Mouse (Mus musculus) C2C12 (cell line): ENCODE measurements around the gene Qser1. TPM values are rescaled to one million over a fixed set of nuclear protein-coding genes. Genes with fewer than 3 reads are reported as not detected.
A peak's percentile ranks its signal among the peaks of the same experiment; 100 is the strongest.

Experiments
- H3K27me3 ChIP-seq: one replicate; pipeline ENCODE4 v1.6.1; 2011; ENCODE audit not compliant: control insufficient read depth, insufficient read depth, insufficient read length
- H3K36me3 ChIP-seq: one replicate; pipeline ENCODE4 v1.6.1; 2011; ENCODE audit not compliant: control insufficient read depth, insufficient read depth
- H3K4me3 ChIP-seq: one replicate; pipeline ENCODE4 v1.5.1; 2011; ENCODE audit warnings: mild to moderate bottlenecking, control low read depth; ENCODE audit not compliant: poor library complexity, insufficient read depth, severe bottlenecking
- H3K79me2 ChIP-seq: one replicate; pipeline ENCODE4 v1.6.1; 2011; ENCODE audit not compliant: control insufficient read depth, insufficient read depth
- H3K79me3 ChIP-seq: one replicate; pipeline ENCODE4 v1.6.1; 2011; ENCODE audit warnings: low read depth, control low read depth
- H3ac ChIP-seq: one replicate; pipeline ENCODE3; 2011; ENCODE audit warnings: low read depth; ENCODE audit not compliant: control insufficient read depth, insufficient read length
- CEBPB ChIP-seq: IDR thresholded peaks from one replicate; pipeline ENCODE4 v1.6.1; 2011; ENCODE audit warnings: low read depth, mild to moderate bottlenecking, control low read depth, moderate library complexity
- CTCF ChIP-seq: IDR thresholded peaks from one replicate; pipeline ENCODE4 v1.5.1; 2011; ENCODE audit not compliant: control insufficient read depth, insufficient read depth, insufficient read length
- FOSL1 ChIP-seq: IDR thresholded peaks from one replicate; pipeline ENCODE4 v1.8.0; 2011; ENCODE audit warnings: mild to moderate bottlenecking, low read length; ENCODE audit not compliant: poor library complexity, insufficient read depth, severe bottlenecking
- MAX ChIP-seq: IDR thresholded peaks from one replicate; pipeline ENCODE4 v1.6.1; 2011; ENCODE audit warnings: mild to moderate bottlenecking, control low read depth
- MYOD1 ChIP-seq: IDR thresholded peaks from one replicate; pipeline ENCODE4 v1.6.1; 2011; ENCODE audit warnings: low read depth; ENCODE audit not compliant: control insufficient read depth, insufficient read length
- MYOG ChIP-seq: IDR thresholded peaks from one replicate; pipeline ENCODE4 v1.6.1; 2011; ENCODE audit not compliant: control insufficient read depth, insufficient read length; ENCODE audit errors: extremely low read depth
- USF1 ChIP-seq: IDR thresholded peaks from one replicate; pipeline ENCODE4 v1.6.1; 2011; ENCODE audit warnings: low read depth, mild to moderate bottlenecking, control low read depth, moderate library complexity
- polyA plus RNA-seq: library from polyadenylated mRNA; unstranded; fragments of >200 nt; fragmentation: generic; extraction: Trizol; gene quantifications from one replicate; pipeline ENCODE4 v1.2.1, GENCODE M21; 2012; ENCODE audit warnings: missing spikeins

Qser1 gene
- polyA plus RNA-seq, 1 experiment, result 5.3 TPM

- peaks cover 12% of the 10 kb centered on the region for H3K79me3 ChIP-seq
- peaks cover 33% of the 10 kb centered on the region for H3K79me2 ChIP-seq
- H3K4me3 ChIP-seq, result no peak overlapping the region
- H3K27me3 ChIP-seq, result no peaks in the 10 kb centered on the region
- TF ChIP-seq MYOD1 (no peak), MYOG (no peak), CEBPB (no peak), CTCF (no peak), USF1 (no peak), MAX (no peak), FOSL1 (no peak)
- H3K36me3 ChIP-seq, result peaks cover 11% of the 10 kb centered on the region
- no peak overlapping the region for H3ac ChIP-seq
Observed at GRCm38 (mm10) chr2:104732562-104733256, 83.9 kb downstream of the Qser1 start.

GRCm38 (mm10) chr2:104732033-104732444 lies 84.5 kb downstream of the Qser1 start:
- Histone ChIP-seq H3K27me3 (no peaks in the 10 kb centered on the region), H3K79me2 (peaks cover 29% of the 10 kb centered on the region), H3K4me3 (no peak overlapping the region), H3ac (no peak overlapping the region), H3K36me3 (peaks cover 18% of the 10 kb centered on the region), H3K79me3 (peaks cover 11% of the 10 kb centered on the region)
- TF ChIP-seq MYOD1 (no peak), MYOG (no peak), MAX (peak; percentile 52), CEBPB (peak; percentile 54), FOSL1 (no peak), CTCF (no peak), USF1 (no peak)

GRCm38 (mm10) chr2:104727369-104727768 lies 89.2 kb downstream of the Qser1 start:
- TF ChIP-seq CTCF, result no peak
- no peak for TF ChIP-seq CEBPB
- TF ChIP-seq MYOD1, result no peak

GRCm38 (mm10) chr2:104722021-104722420 lies 94.5 kb downstream of the Qser1 start:
- H3ac ChIP-seq, result no peak overlapping the region
- H3K4me3 ChIP-seq, result no peak overlapping the region
- TF ChIP-seq CEBPB (no peak), MYOD1 (no peak), USF1 (no peak), FOSL1 (no peak), MAX (no peak), CTCF (no peak), MYOG (no peak)
- no peaks in the 10 kb centered on the region for H3K79me2 ChIP-seq
- H3K36me3 ChIP-seq, result peaks cover 12% of the 10 kb centered on the region
- no peaks in the 10 kb centered on the region for H3K79me3 ChIP-seq
- no peaks in the 10 kb centered on the region for H3K27me3 ChIP-seq

More at GRCm38 (mm10) chr2:104727369-104727768, 89.2 kb downstream of the Qser1 start:
- H3K79me2 ChIP-seq, result no peaks in the 10 kb centered on the region
- H3ac ChIP-seq, result no peak overlapping the region
- H3K4me3 ChIP-seq, result no peak overlapping the region
- H3K36me3 ChIP-seq, result peaks cover 30% of the 10 kb centered on the region
- no peaks in the 10 kb centered on the region for H3K79me3 ChIP-seq
- no peaks in the 10 kb centered on the region for H3K27me3 ChIP-seq

- no peak overlapping the region for H3ac ChIP-seq
- H3K4me3 ChIP-seq, result no peak overlapping the region
- H3K27me3 ChIP-seq, result no peaks in the 10 kb centered on the region
- no peaks in the 10 kb centered on the region for H3K79me2 ChIP-seq
- H3K79me3 ChIP-seq, result no peaks in the 10 kb centered on the region
- TF ChIP-seq USF1 (no peak), FOSL1 (no peak), MYOG (no peak), MYOD1 (no peak), MAX (no peak), CEBPB (no peak), CTCF (no peak)
- H3K36me3 ChIP-seq, result no peaks in the 10 kb centered on the region
Observed at GRCm38 (mm10) chr2:104717827-104718226, 98.7 kb downstream of the Qser1 start.
